Mouse (Mus musculus): ENCODE results near the gene Fcer1a.
"Not testable (repeated sequence)": the region's sequence is repeated elsewhere in the genome, so short reads cannot be mapped to it uniquely, and the experiment has no call there.

Fcer1a gene

GRCm38 (mm10) chr1:173227081-173227480 is at the start of gene Fcer1a:
Fcer1a (minus strand) TSS chr1:173227214.
- no peak for DNase-seq

DNA sequence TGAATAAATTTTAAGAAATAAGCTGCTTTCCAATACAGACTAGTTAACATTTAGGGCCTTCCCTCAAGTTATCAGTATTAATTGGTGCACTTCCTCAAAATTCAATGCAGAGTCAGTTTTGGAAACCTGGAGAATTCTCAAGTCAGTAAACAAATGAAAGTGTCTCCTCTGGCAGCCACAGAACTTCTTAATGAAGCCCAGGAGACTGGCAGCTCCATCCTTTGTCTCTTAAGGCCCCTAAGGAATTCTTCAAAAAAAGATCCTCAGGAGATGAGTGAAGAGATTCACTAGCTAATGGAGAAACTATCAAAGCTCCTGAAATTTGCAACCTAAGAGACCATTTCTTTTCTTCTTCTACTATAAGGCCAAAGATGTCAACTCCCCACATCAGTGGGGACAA is 38.7 kb upstream of the Fcer1a start, which contains the start of gene Olfr418:
Gene Olfr418 (plus strand): TSS at position 301 of the 400 bp plus-strand sequence.
- no peak for DNase-seq

DNA sequence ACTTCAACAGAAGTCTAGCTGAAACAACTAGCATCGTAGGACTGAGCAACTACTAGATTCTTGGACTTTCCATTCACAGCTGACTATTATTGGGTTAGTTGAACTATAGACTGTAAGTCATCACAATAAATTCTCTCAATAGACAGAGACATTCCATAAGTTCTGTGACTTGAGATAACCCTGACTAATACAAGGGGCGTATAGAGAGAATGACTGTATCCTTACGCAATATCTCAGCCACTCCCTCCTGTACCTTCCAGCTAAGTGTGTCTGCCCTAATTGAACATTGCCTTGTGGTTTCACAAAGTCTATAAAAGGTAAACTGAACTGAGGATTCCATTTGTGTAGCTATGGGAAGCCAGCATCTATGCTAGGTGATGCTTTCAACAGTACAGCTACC is 22.9 kb upstream of the Fcer1a start:
- no peak for DNase-seq

DNA sequence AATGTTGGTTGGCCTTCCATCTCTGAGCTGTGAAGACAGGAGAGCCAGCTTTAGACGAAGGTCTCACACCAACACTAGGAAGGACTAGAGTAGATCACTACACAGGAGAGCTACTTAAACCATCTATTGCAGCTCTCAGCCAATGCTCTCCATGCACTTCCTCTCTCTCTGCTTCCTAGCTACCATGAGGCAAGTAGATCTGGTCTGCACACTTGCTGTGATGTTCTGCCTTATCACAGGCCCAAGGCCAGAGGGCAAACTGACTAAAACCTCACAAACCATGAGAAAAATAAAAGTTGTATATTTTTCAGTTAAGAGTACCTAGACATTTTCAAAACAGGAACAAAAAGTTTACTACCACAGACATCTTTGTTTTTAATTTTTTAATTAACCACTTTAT is 10.0 kb upstream of the Fcer1a start:
- DNase-seq: not testable (repeated sequence)

- no peak for DNase-seq
These were observed 10.5 kb downstream of the Fcer1a start for GRCm38 (mm10) chr1:173216481-173216880.

DNA sequence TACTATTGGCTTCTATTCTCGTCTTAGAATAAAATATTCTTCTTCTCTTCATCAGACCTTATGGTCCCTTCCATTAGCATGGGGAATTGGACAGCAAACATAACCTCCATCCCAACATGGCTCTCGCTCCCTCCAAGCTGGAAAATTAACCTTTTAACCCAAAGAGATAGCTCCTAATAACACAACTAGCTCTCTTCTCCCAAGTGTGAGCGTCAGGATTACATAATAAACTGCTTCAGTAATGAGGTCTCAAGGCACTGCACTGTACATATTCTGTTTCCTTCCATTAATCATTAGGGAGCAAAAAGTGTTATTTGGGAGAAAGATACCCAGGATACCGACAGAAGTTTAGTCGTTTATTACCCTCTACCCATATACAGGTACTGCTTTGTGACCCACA is 14.9 kb downstream of the Fcer1a start, which contains the start of gene Olfr1404:
Gene Olfr1404 (plus strand): TSS at position 301 of the 400 bp plus-strand sequence.
- no peak for DNase-seq

GRCm38 (mm10) chr1:173197508-173197907 is 29.5 kb downstream of the Fcer1a start, which contains the start of gene Olfr218:
Olfr218 (plus strand) TSS chr1:173197808.
- DNase-seq: no peak

GRCm38 (mm10) chr1:173196359-173196758 is 30.7 kb downstream of the Fcer1a start:
- no peak for DNase-seq

GRCm38 (mm10) chr1:173192059-173192458 is 35.0 kb downstream of the Fcer1a start:
- no peak for DNase-seq

- DNase-seq: no peak
These were observed 36.5 kb downstream of the Fcer1a start, which contains the start of gene Olfr1406 for GRCm38 (mm10) chr1:173190540-173190939. Olfr1406 (minus strand) TSS chr1:173190640.

DNA sequence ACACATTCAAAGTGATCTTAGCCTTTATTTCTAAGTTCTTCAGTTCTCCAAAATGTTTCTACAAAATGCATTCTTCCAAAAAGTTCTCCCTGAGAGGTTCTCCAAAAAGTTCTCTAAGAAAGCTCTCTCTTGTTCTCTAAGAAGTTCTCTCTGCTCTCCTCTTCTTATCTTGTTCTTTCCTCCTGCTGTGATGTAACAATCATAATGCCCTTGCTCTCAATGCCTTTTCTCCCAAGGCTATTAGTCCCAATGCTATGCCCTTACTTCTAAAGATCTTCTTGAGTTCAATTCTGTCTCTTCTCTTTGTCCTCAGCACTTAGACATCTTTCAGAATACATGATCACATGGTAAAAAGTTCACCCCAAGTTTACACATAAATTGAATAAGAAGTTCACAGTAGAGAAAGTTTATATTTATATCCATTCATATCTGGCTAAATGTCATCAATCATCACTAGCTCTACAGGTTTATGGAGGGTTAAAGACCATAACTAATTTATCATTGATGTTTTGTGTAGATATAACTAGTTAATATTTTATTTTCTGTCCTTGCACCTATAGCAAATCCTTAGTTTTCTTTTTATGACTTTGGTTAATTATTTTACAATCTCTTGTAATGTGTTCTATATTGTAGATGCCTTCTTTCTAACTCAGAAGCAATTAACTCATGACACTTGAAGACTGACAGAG is 52.7 kb downstream of the Fcer1a start:
- no peak for DNase-seq
